Mouse (Mus musculus) adrenal gland, postnatal 14 days (tissue): ENCODE measurements around the gene Il11ra1. TPM values are rescaled to one million over a fixed set of nuclear protein-coding genes. Genes with fewer than 3 reads are reported as not detected.
A peak's percentile ranks its signal among the peaks of the same experiment; 100 is the strongest.
"Not testable (repeated sequence)": the region's sequence is repeated elsewhere in the genome, so short reads cannot be mapped to it uniquely, and the experiment has no call there.

Experiments used
- DNase-seq: peaks from one replicate; pipeline ENCODE4 v3.0.0; 2021; ENCODE audit warnings: mixed read lengths
- total RNA-seq: library from RNA; stranded (reverse); gene quantifications from 2 replicates; pipeline ENCODE4 v1.2.3, GENCODE M21; 2021

Il11ra1 gene
- total RNA-seq, 1 experiment from 2014 or later: 60.2 TPM

GRCm38 (mm10) chr4:41754797-41755337 is 55.1 kb downstream of the Il11ra1 start, which contains the start of gene Galt:
Gene Galt, plus strand, starts transcription at chr4:41755228.
- no peak for DNase-seq

GRCm38 (mm10) chr4:41755338-41756305 is 55.8 kb downstream of the Il11ra1 start, which contains the start of gene Sigmar1:
Gene Sigmar1, minus strand, starts transcription at chr4:41756157.
- peak; percentile 91 for DNase-seq

- no peak for DNase-seq
These were observed 56.7 kb downstream of the Il11ra1 start for GRCm38 (mm10) chr4:41756440-41756839.

GRCm38 (mm10) chr4:41757321-41757720 is 57.5 kb downstream of the Il11ra1 start:
- DNase-seq: no peak

- DNase-seq: no peak
These were observed 58.2 kb downstream of the Il11ra1 start for GRCm38 (mm10) chr4:41758021-41758420.

- DNase-seq: no peak
These were observed 58.9 kb downstream of the Il11ra1 start for GRCm38 (mm10) chr4:41758701-41759100.

- DNase-seq: peak; percentile 76
These were observed 59.4 kb downstream of the Il11ra1 start for GRCm38 (mm10) chr4:41759206-41759605.

- DNase-seq: no peak
These were observed 60.0 kb downstream of the Il11ra1 start for GRCm38 (mm10) chr4:41759656-41760287.

- DNase-seq: peak; percentile 95
These were observed 60.5 kb downstream of the Il11ra1 start for GRCm38 (mm10) chr4:41760288-41760721.

- no peak for DNase-seq
These were observed 61.1 kb downstream of the Il11ra1 start for GRCm38 (mm10) chr4:41760911-41761310.

- no peak for DNase-seq
These were observed 61.9 kb downstream of the Il11ra1 start for GRCm38 (mm10) chr4:41761680-41762079.

GRCm38 (mm10) chr4:41762099-41762687 is 62.4 kb downstream of the Il11ra1 start:
- no peak for DNase-seq

GRCm38 (mm10) chr4:41762688-41763114 is 62.9 kb downstream of the Il11ra1 start:
- DNase-seq: peak; percentile 72

- DNase-seq: not testable (repeated sequence)
These were observed 63.4 kb downstream of the Il11ra1 start for GRCm38 (mm10) chr4:41763176-41763575.

- DNase-seq: not testable (repeated sequence)
These were observed 67.5 kb downstream of the Il11ra1 start for GRCm38 (mm10) chr4:41767301-41767700.

- DNase-seq: peak; percentile 39
These were observed 73.2 kb downstream of the Il11ra1 start for GRCm38 (mm10) chr4:41772946-41773345.

- DNase-seq: peak; percentile 90
These were observed 73.7 kb downstream of the Il11ra1 start for GRCm38 (mm10) chr4:41773502-41773901.

GRCm38 (mm10) chr4:41774002-41774401 is 74.2 kb downstream of the Il11ra1 start, which contains the start of gene Ccl27a:
Gene Ccl27a, minus strand, starts transcription at chr4:41774247.
- DNase-seq: peak; percentile 92

GRCm38 (mm10) chr4:41774506-41774905 is 74.7 kb downstream of the Il11ra1 start:
- DNase-seq: not testable (repeated sequence)

- not testable (repeated sequence) for DNase-seq
These were observed 76.1 kb downstream of the Il11ra1 start for GRCm38 (mm10) chr4:41775840-41776239.

GRCm38 (mm10) chr4:41781271-41781670 is 81.5 kb downstream of the Il11ra1 start:
- not testable (repeated sequence) for DNase-seq
